Mouse (Mus musculus) lung, postnatal 10 days (tissue): ENCODE measurements at regions not wholly inside any gene's neighbourhood (a gene's known extent, or its start where the extent isn't known, plus 50 kb on each side); places are given as distances from the start of the nearest gene placed in this dataset.
"Not testable (repeated sequence)": the region's sequence is repeated elsewhere in the genome, so short reads cannot be mapped to it uniquely, and the experiment has no call there.

ENCODE experiments used
- DNase-seq: peaks from one replicate; pipeline ENCODE4 v3.0.0; 2021

GRCm38 (mm10) chr10:111637084-111637735 lies 131.1 kb downstream of the Phlda1 start:
- no peak for DNase-seq

GRCm38 (mm10) chr10:111639866-111640265 lies 133.8 kb downstream of the Phlda1 start:
- DNase-seq = peak; percentile 13

- no peak for DNase-seq
Measured at GRCm38 (mm10) chr10:111642683-111643082, 136.6 kb downstream of the Phlda1 start.

- not testable (repeated sequence) for DNase-seq
Measured at GRCm38 (mm10) chr10:111653773-111654172, 147.7 kb downstream of the Phlda1 start.

- no peak for DNase-seq
Measured at GRCm38 (mm10) chr10:111654364-111655226, 148.5 kb downstream of the Phlda1 start.

- no peak for DNase-seq
Measured at GRCm38 (mm10) chr10:111658828-111659227, 152.7 kb downstream of the Phlda1 start.

GRCm38 (mm10) chr10:111662665-111663064 lies 156.6 kb downstream of the Phlda1 start:
- DNase-seq = no peak

GRCm38 (mm10) chr10:111665834-111666233 lies 159.7 kb downstream of the Phlda1 start:
- DNase-seq = no peak

GRCm38 (mm10) chr10:111666963-111667362 lies 160.9 kb downstream of the Phlda1 start:
- no peak for DNase-seq

GRCm38 (mm10) chr10:111668639-111669038 lies 162.6 kb downstream of the Phlda1 start:
- no peak for DNase-seq

GRCm38 (mm10) chr10:111669658-111670057 lies 163.6 kb downstream of the Phlda1 start:
- peak; percentile 64 for DNase-seq

GRCm38 (mm10) chr10:111670666-111671065 lies 164.6 kb downstream of the Phlda1 start:
- peak; percentile 65 for DNase-seq

- DNase-seq = peak; percentile 86
Measured at GRCm38 (mm10) chr10:111672454-111673316, 166.6 kb downstream of the Phlda1 start.

- no peak for DNase-seq
Measured at GRCm38 (mm10) chr10:111673317-111673610, 167.2 kb downstream of the Phlda1 start.

- DNase-seq = peak; percentile 56
Measured at GRCm38 (mm10) chr10:111676255-111676654, 170.2 kb downstream of the Phlda1 start.

- DNase-seq = no peak
Measured at GRCm38 (mm10) chr10:111680919-111681318, 174.8 kb downstream of the Phlda1 start.

- no peak for DNase-seq
Measured at GRCm38 (mm10) chr10:111684409-111685346, 178.6 kb downstream of the Phlda1 start.

- DNase-seq = no peak
Measured at GRCm38 (mm10) chr10:111686585-111686984, 180.5 kb downstream of the Phlda1 start.

GRCm38 (mm10) chr10:111689587-111689986 lies 183.5 kb downstream of the Phlda1 start:
- DNase-seq = peak; percentile 92

GRCm38 (mm10) chr10:111693762-111694161 lies 187.7 kb downstream of the Phlda1 start:
- DNase-seq = no peak

- DNase-seq = no peak
Measured at GRCm38 (mm10) chr10:111694227-111695200, 188.4 kb downstream of the Phlda1 start.
